Mouse (Mus musculus) olfactory bulb, adult 2 months (tissue): ENCODE data around the gene Arhgap35.

Source experiments
- CTCF ChIP-seq: fragments of 200-500 bp; IDR thresholded peaks from 2 replicates; pipeline ENCODE4 v1.5.1; 2012; ENCODE audit warnings: low read depth, mild to moderate bottlenecking, low read length, moderate library complexity; ENCODE audit not compliant: insufficient read depth
- POLR2A ChIP-seq: fragments of 200-500 bp; IDR thresholded peaks from 2 replicates; pipeline ENCODE4 v1.6.1; 2012; ENCODE audit warnings: mild to moderate bottlenecking, low read depth, low read length, moderate library complexity; ENCODE audit not compliant: insufficient read depth

DNA sequence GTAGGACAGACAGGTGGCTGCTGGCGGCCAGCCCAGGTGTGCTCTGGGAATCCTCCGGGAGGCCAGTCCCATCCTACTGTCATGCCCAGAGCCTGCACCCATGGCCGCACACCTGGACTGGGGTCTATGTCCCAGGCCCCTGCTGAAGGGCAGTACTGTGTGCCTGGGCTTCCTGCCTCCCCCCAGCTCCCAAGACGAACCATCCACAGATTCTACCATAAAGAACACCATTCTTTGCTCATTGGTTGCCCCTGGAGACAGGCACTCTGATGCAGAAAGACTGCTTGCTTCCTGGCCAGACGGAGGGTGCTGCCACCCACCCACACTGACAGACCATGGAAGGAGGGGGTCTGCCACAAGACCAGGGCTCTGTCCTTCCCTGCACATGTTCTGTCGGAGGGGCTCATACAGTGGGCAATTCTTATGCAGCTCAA, 115.1 kb downstream of the Arhgap35 start:
- TF ChIP-seq POLR2A (no peak), CTCF (no peak)
